Mouse (Mus musculus) heart, adult 2 months (tissue): ENCODE results near the gene Neurog1. TPM values are rescaled to one million over a fixed set of nuclear protein-coding genes. Genes with fewer than 3 reads are reported as not detected.

Experiments used
- DNase-seq, 2 experiments: peaks; one replicate each; pipeline ENCODE4 v3.0.0; 2021
- H3K27ac ChIP-seq: fragments of 200-600 bp; 2 replicates; pipeline ENCODE4 v1.8.1; 2022
- H3K27me3 ChIP-seq: fragments of 200-500 bp; 2 replicates; pipeline ENCODE4 v1.6.1; 2012; ENCODE audit warnings: mild to moderate bottlenecking, low read length, inconsistent platforms, mixed read lengths; ENCODE audit not compliant: control insufficient read depth, insufficient read depth
- H3K36me3 ChIP-seq: fragments of 200-500 bp; 2 replicates; pipeline ENCODE4 v1.6.1; 2012; ENCODE audit warnings: low read length, inconsistent platforms; ENCODE audit not compliant: control insufficient read depth, insufficient read depth
- H3K4me1 ChIP-seq: fragments of 200-500 bp; 2 replicates; pipeline ENCODE4 v1.6.1; 2011; ENCODE audit warnings: low read length; ENCODE audit not compliant: control insufficient read depth, insufficient read depth
- H3K4me3 ChIP-seq: fragments of 200-600 bp; 2 replicates; pipeline ENCODE4 v1.8.1; 2022
- H3K79me2 ChIP-seq: fragments of 200-500 bp; replicated peaks from 2 replicates; pipeline ENCODE4 v1.6.1; 2012; ENCODE audit warnings: mild to moderate bottlenecking, inconsistent platforms, low read length, moderate library complexity, mixed read lengths; ENCODE audit not compliant: control insufficient read depth, insufficient read depth
- H3K9ac ChIP-seq: fragments of 200-500 bp; 2 replicates; pipeline ENCODE4 v1.6.1; 2012; ENCODE audit warnings: low read depth, mild to moderate bottlenecking, control low read depth, inconsistent platforms, low read length, mixed read lengths
- CTCF ChIP-seq: fragments of 200-600 bp; IDR thresholded peaks from 2 replicates; pipeline ENCODE4 v1.8.1; 2022; ENCODE audit warnings: antibody characterized with exemption, mild to moderate bottlenecking, moderate library complexity
- EP300 ChIP-seq: fragments of 200-500 bp; IDR thresholded peaks from 2 replicates; pipeline ENCODE4 v1.6.1; 2011; ENCODE audit warnings: low read depth, low read length, control low read depth; ENCODE audit not compliant: insufficient read depth
- POLR2A ChIP-seq: fragments of 200-500 bp; IDR thresholded peaks from 2 replicates; pipeline ENCODE4 v1.6.1; 2011; ENCODE audit warnings: mild to moderate bottlenecking, low read depth, low read length, control low read depth; ENCODE audit not compliant: insufficient read depth
- WGBS: fragments of 180-500 bp; shearing (Covaris S2); methylation state at CpG from one replicate; pipeline ENCODE4 v1.1.7; 2018; 5-methylcytosine and 5-hydroxymethylcytosine counted together
- intact Hi-C: fragments of 180-260 bp; cut with DNase I; formaldehyde crosslinking; loops from one replicate; pipeline ENCODE4 v1.15.1; 2025
- polyA plus RNA-seq: library from polyadenylated mRNA; depleted of rRNA; stranded (reverse); fragments of >200 nt; gene quantifications from 2 replicates; pipeline ENCODE4 v1.2.3, GENCODE M21; 2012
- total RNA-seq, 2 experiments: library from RNA; stranded (reverse); gene quantifications; 2 replicates each; pipeline ENCODE4 v1.2.3; 2021

Neurog1 gene
- total and polyA plus RNA-seq, 3 experiments, result not detected

DNA sequence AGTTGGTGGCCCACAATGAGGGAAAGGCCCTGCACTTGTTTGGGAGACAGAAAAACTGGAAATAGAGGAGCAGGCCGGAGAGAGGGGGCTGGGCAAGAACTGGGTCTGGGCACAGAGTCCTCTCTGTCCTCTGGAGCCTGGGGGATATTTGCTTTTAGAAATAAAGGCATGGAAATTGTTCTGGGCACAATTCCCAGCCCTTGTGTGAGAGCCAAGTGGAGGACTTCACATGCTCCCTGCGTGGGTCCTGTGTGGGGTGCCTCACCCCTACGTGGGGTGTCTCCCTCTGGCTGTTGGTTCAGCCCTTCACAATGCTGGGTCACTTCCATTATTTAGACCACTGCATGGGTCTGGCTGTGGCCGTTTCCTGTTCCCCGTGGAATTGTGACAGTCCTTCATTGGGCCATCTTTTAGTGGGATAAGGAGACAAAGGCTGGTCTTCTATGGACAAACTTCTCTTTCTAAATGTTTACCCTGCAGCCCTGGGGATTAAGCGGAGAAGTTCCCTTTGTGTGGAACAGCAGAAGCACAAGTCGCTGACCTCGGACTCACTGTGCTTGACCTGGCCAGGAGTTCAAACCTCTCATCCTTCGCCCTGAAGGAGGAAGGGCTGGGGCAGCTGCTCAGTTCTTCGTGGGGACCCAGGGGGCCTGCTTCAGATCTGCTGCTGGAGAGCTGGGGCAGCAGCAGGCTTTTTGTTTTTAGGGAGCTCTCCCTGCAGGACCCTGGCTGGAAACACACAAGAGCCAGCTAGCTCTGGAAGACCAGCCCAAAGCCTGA lies 25.6 kb downstream of the Neurog1 start:
- TF ChIP-seq EP300 (no peak), CTCF (no peak), POLR2A (no peak)
- DNase-seq, result no peak
- Histone ChIP-seq H3K27me3 (peaks cover 9% of the 10 kb centered on the region), H3K36me3 (no peaks in the 10 kb centered on the region), H3K79me2 (no peaks in the 10 kb centered on the region), H3K4me1 (no peaks in the 10 kb centered on the region), H3K4me3 (no peak overlapping the region), H3K9ac (no peak overlapping the region), H3K27ac (no peak overlapping the region)
- WGBS, result 28% methylated on average over 10 of the region's 10 CpGs
- intact Hi-C loops, result no loop called here

- WGBS, result 14% methylated on average over 21 of the region's 21 CpGs
- TF ChIP-seq CTCF (no peak), EP300 (no peak), POLR2A (no peak)
Measured at GRCm38 (mm10) chr13:56223625-56224024, 28.3 kb downstream of the Neurog1 start.

DNA sequence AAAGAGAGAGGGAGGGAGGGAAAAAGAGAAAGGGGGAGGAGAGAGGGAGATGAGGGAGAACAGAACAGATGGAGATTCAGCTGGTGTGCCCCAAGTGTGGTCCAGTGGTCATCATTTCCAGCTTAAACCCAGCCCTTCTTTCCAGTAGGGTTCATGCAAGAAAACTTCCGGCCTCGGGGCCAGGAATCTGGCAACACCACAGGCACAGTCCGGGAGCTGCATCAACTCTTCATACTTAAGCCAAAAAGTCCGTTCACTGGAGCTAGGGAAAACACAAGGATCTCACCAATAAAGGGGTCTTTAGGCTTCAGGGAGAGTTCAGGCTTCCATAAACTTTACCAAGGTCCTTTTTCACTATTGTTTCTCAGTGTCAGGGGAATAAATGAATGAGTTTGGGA lies 29.1 kb downstream of the Neurog1 start:
- Histone ChIP-seq H3K4me1 (no peaks in the 10 kb centered on the region), H3K27ac (no peak overlapping the region), H3K9ac (no peak overlapping the region), H3K27me3 (peaks cover 11% of the 10 kb centered on the region), H3K36me3 (no peaks in the 10 kb centered on the region), H3K79me2 (no peaks in the 10 kb centered on the region), H3K4me3 (no peak overlapping the region)
- WGBS, result 10% methylated on average over 4 of the region's 4 CpGs
- DNase-seq, result no peak
- intact Hi-C loops, result no loop called here
- TF ChIP-seq CTCF, result no peak
- TF ChIP-seq EP300, result no peak
- TF ChIP-seq POLR2A, result no peak

More at GRCm38 (mm10) chr13:56223625-56224024, 28.3 kb downstream of the Neurog1 start:
- Histone ChIP-seq H3K36me3 (no peaks in the 10 kb centered on the region), H3K27me3 (peaks cover 11% of the 10 kb centered on the region), H3K4me3 (no peak overlapping the region), H3K9ac (no peak overlapping the region), H3K4me1 (no peaks in the 10 kb centered on the region), H3K79me2 (no peaks in the 10 kb centered on the region), H3K27ac (no peak overlapping the region)
- no peak for DNase-seq
- intact Hi-C loops, result no loop called here

GRCm38 (mm10) chr13:56221995-56222848 lies 29.7 kb downstream of the Neurog1 start:
- H3K4me1 ChIP-seq, result no peaks in the 10 kb centered on the region
- peak overlapping the region; percentile 24; the same call in 1 of the 2 replicates for H3K4me3 ChIP-seq
- no peaks in the 10 kb centered on the region for H3K79me2 ChIP-seq
- TF ChIP-seq CTCF, result no peak
- TF ChIP-seq POLR2A, result no peak
- no peak for TF ChIP-seq EP300
- H3K27ac ChIP-seq, result no peak overlapping the region
- WGBS, result 3% methylated on average over 50 of the region's 50 CpGs
- peaks cover 11% of the 10 kb centered on the region for H3K27me3 ChIP-seq
- intact Hi-C loops, result no loop called here
- no peak overlapping the region for H3K9ac ChIP-seq
- no peaks in the 10 kb centered on the region for H3K36me3 ChIP-seq
- peak in 1 of 2 experiments; percentile 27 for DNase-seq

DNA sequence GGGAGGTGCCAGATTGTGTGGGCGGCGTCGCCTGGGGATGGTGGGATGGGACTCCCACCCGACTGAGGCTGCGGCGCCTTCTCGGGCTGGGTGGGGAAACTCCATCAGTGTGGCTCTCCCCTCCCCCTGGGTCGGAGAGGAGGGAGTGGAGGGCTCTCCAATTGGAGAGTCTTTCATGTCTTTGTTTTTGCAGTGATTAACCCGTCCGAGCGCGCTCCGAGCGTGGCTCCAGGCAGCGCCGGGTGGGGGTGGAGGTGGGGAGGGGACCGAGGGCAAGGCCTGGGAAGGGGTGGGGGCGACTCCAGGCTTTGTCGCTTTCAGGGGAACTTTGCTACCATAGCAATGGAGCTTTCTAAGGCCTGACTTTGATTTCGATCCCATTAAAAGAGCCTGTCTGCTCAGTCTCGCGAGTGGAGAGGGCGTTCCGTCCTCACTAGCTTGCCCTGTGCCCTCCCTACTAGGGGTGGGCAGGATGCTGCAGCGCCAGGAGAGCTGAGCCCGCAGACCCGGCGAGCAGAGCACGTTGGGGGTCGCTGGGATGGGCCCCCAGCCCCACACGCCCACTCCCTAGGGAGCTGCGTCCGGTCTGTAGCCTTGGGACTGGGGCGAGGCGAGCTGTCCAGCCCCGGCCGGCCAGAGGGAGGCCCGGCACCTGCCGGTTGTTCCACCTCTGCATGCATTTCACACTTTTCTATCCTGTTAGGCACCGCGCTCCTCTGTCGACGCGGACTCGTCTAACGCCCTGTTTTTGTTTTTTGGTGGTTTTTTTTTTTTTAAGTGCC lies 30.6 kb downstream of the Neurog1 start:
- Histone ChIP-seq H3K4me1 (no peaks in the 10 kb centered on the region), H3K27ac (no peak overlapping the region), H3K79me2 (no peaks in the 10 kb centered on the region), H3K36me3 (no peaks in the 10 kb centered on the region), H3K9ac (no peak overlapping the region), H3K27me3 (peaks cover 11% of the 10 kb centered on the region), H3K4me3 (no peak overlapping the region; the same call in 1 of the 2 replicates)
- no peak for DNase-seq
- TF ChIP-seq POLR2A, result no peak
- no peak for TF ChIP-seq CTCF
- no peak for TF ChIP-seq EP300
- intact Hi-C loops, result no loop called here
- WGBS, result 2% methylated on average over 46 of the region's 46 CpGs
